Comparison of ENCODE assay signal across 16 mouse cellular contexts in genomic region chr12:80631790-80632189, GRCm38 (mm10).
"Had no signal": no experiment of that assay in that cellular context is flagged by ENCODE, and none has a peak within 500 bp of the region (broad histone marks: within the 10 kb centered on the region; RNA-seq: fewer than 3 reads in every experiment).

No protein-coding gene starts in this region.

- H3K27ac ChIP-seq: neural tube, embryonic 13.5 days; neural tube, embryonic 15.5 days; stomach, embryonic 15.5 days; stomach, postnatal 0 days had no signal

- H3K9ac ChIP-seq: neural tube, embryonic 13.5 days; neural tube, embryonic 15.5 days; stomach, embryonic 15.5 days had no signal

- H3K27me3 ChIP-seq: neural tube, embryonic 13.5 days; neural tube, embryonic 15.5 days; stomach, embryonic 15.5 days had no signal

- H3K4me1 ChIP-seq: neural tube, embryonic 13.5 days; neural tube, embryonic 15.5 days had no signal

- H3K4me2 ChIP-seq: neural tube, embryonic 13.5 days; neural tube, embryonic 15.5 days; stomach, embryonic 15.5 days had no signal

- H3K4me3 ChIP-seq: neural tube, embryonic 13.5 days; neural tube, embryonic 15.5 days; stomach, embryonic 15.5 days had no signal

- H3K9me3 ChIP-seq: neural tube, embryonic 13.5 days; neural tube, embryonic 15.5 days; stomach, embryonic 15.5 days had no signal

- DNase-seq: retina, postnatal 1 day; right cerebral cortex, adult 18-20 months; right cerebral cortex, postnatal 14 days; right cerebral cortex, postnatal 25 days; right cerebral cortex, postnatal 4 days; spleen, adult 18-20 months; thymus, adult 18-20 months; thymus, adult 2 months; thymus, postnatal 14 days; thymus, postnatal 25 days; thymus, postnatal 36 days; thymus, postnatal 4 days had no signal
